Mouse (Mus musculus): ENCODE data around the gene Egfr.

- TF ChIP-seq TAL1 (IDR thresholded peaks at IDR 0.05; ENCODE audit: low read length): no peak
- no peak for TF ChIP-seq GATA1 (IDR thresholded peaks at IDR 0.05; ENCODE audit: low read length)
Observed at GRCm38 (mm10) chr11:16761184-16761583, 9.2 kb downstream of the Egfr start.

Measured in erythroblast, embryonic 14.5 days (primary cell).